Mouse (Mus musculus) hindbrain, embryonic 13.5 days (tissue): ENCODE measurements around the gene Ptms. TPM values are rescaled to one million over a fixed set of nuclear protein-coding genes. Genes with fewer than 3 reads are reported as not detected.

ENCODE experiments used
- ATAC-seq: fragments of 200-750 bp; cut with Nextera tagmentation; 2 replicates; pipeline ENCODE4 v1.8.0; 2017; ENCODE audit warnings: moderate TSS enrichment; ENCODE audit not compliant: low FRiP score
- H3K27ac ChIP-seq: fragments of 300-500 bp; sonication (generic); 2 replicates; pipeline ENCODE4 v1.5.1; 2015; ENCODE audit warnings: inconsistent platforms, mild to moderate bottlenecking, moderate library complexity
- H3K27me3 ChIP-seq: fragments of 300-500 bp; sonication (generic); 2 replicates; pipeline ENCODE4 v1.6.1; 2015; ENCODE audit warnings: mild to moderate bottlenecking, inconsistent platforms
- H3K36me3 ChIP-seq: fragments of 300-500 bp; sonication (generic); 2 replicates; pipeline ENCODE4 v1.6.1; 2015; ENCODE audit warnings: mild to moderate bottlenecking, inconsistent platforms
- H3K4me1 ChIP-seq: fragments of 300-500 bp; sonication (generic); replicated peaks from 2 replicates; pipeline ENCODE4 v1.6.1; 2015; ENCODE audit warnings: inconsistent platforms
- H3K4me2 ChIP-seq: fragments of 300-500 bp; sonication (generic); 2 replicates; pipeline ENCODE4 v1.6.1; 2015; ENCODE audit warnings: inconsistent platforms, mild to moderate bottlenecking, moderate library complexity
- H3K4me3 ChIP-seq: fragments of 300-500 bp; sonication (generic); 2 replicates; pipeline ENCODE4 v1.5.1; 2015; ENCODE audit warnings: mild to moderate bottlenecking, inconsistent platforms
- H3K9ac ChIP-seq: fragments of 300-500 bp; sonication (generic); 2 replicates; pipeline ENCODE4 v1.6.1; 2015; ENCODE audit warnings: mild to moderate bottlenecking, inconsistent platforms
- H3K9me3 ChIP-seq: fragments of 300-500 bp; sonication (generic); 2 replicates; pipeline ENCODE4 v1.6.1; 2016; ENCODE audit warnings: inconsistent platforms
- WGBS: fragments of 180-500 bp; shearing (Covaris S2); methylation state at CpG from one replicate; pipeline ENCODE4 v1.1.7; 2015; 5-methylcytosine and 5-hydroxymethylcytosine counted together
- polyA plus RNA-seq: library from polyadenylated mRNA; unstranded; fragments of >200 nt; fragmentation: Nextera tagmentation; extraction: Ambion mirVana; gene quantifications from 2 replicates; pipeline ENCODE4 v1.2.1, GENCODE M21; 2015

Gene Ptms
- 744 and 801 TPM in 2 replicates for polyA plus RNA-seq

GRCm38 (mm10) chr6:124919695-124920317, at the start of gene Ptms:
TSS of gene Ptms (minus strand) at chr6:124920103.
- no peaks in the 10 kb centered on the region for H3K27me3 ChIP-seq
- H3K9me3 ChIP-seq: no peaks in the 10 kb centered on the region
- H3K4me3 ChIP-seq: peak within 1 kb of the TSS; percentile 93
- ATAC-seq: peak; percentile 85
- peaks cover 48% of the 10 kb centered on the region for H3K4me1 ChIP-seq
- H3K4me2 ChIP-seq: peak within 1 kb of the TSS; percentile 100
- peaks cover 2% of the 10 kb centered on the region for H3K36me3 ChIP-seq
- peak within 1 kb of the TSS; percentile 100 for H3K27ac ChIP-seq
- WGBS: under 1% methylated on average over 13 of the region's 13 CpGs
- peak within 1 kb of the TSS; percentile 100 for H3K9ac ChIP-seq

GRCm38 (mm10) chr6:124967766-124968165, 47.9 kb upstream of the Ptms start:
- Histone ChIP-seq H3K9me3 (no peaks in the 10 kb centered on the region), H3K27me3 (0 out of 2 replicates have a peak, but pooled peaks cover 2% of the 10 kb centered on the region), H3K9ac (no peak overlapping the region), H3K27ac (no peak overlapping the region), H3K4me2 (no peak overlapping the region), H3K4me1 (peaks cover 17% of the 10 kb centered on the region), H3K4me3 (no peak overlapping the region), H3K36me3 (peaks cover 7% of the 10 kb centered on the region)
- no peak for ATAC-seq
- WGBS: 71% methylated on average over 4 of the region's 4 CpGs

- no peak overlapping the region for H3K27ac ChIP-seq
- H3K4me3 ChIP-seq: peak overlapping the region; percentile 78
- no peaks in the 10 kb centered on the region for H3K9me3 ChIP-seq
- H3K4me1 ChIP-seq: peaks cover 17% of the 10 kb centered on the region
- H3K27me3 ChIP-seq: 0 out of 2 replicates have a peak, but pooled peaks cover 2% of the 10 kb centered on the region
- H3K9ac ChIP-seq: peak overlapping the region; percentile 90; the same call in 1 of the 2 replicates
- ATAC-seq: no peak
- 98% methylated on average over 7 of the region's 7 CpGs for WGBS
- peaks cover 16% of the 10 kb centered on the region for H3K36me3 ChIP-seq
- peak overlapping the region; percentile 94 for H3K4me2 ChIP-seq
Observed at GRCm38 (mm10) chr6:124966466-124967118, 46.7 kb upstream of the Ptms start.

- WGBS: 13% methylated on average over 15 of the region's 15 CpGs
- peak overlapping the region; percentile 92 for H3K27ac ChIP-seq
- peaks cover 17% of the 10 kb centered on the region for H3K4me1 ChIP-seq
- peak overlapping the region; percentile 94 for H3K4me2 ChIP-seq
- peak overlapping the region; percentile 90 for H3K9ac ChIP-seq
- 0 out of 2 replicates have a peak, but pooled peaks cover 2% of the 10 kb centered on the region for H3K27me3 ChIP-seq
- peak; percentile 9 for ATAC-seq
- H3K36me3 ChIP-seq: peaks cover 25% of the 10 kb centered on the region
- peak overlapping the region; percentile 78 for H3K4me3 ChIP-seq
- H3K9me3 ChIP-seq: no peaks in the 10 kb centered on the region
Observed at GRCm38 (mm10) chr6:124965747-124966146, 45.8 kb upstream of the Ptms start.

- peak; percentile 94 for ATAC-seq
- H3K27me3 ChIP-seq: no peaks in the 10 kb centered on the region
- under 1% methylated on average over 68 of the region's 68 CpGs for WGBS
Observed at GRCm38 (mm10) chr6:124965088-124965719, 45.3 kb upstream of the Ptms start, which contains the start of gene Cops7a. TSS of gene Cops7a (minus strand) at chr6:124965538.

GRCm38 (mm10) chr6:124964638-124965037, 44.7 kb upstream of the Ptms start:
- no peaks in the 10 kb centered on the region for H3K9me3 ChIP-seq
- peak overlapping the region; percentile 78 for H3K4me3 ChIP-seq
- peak overlapping the region; percentile 90 for H3K9ac ChIP-seq
- H3K4me2 ChIP-seq: peak overlapping the region; percentile 94
- ATAC-seq: peak; percentile 53
- H3K27ac ChIP-seq: peak overlapping the region; percentile 92
- peaks cover 36% of the 10 kb centered on the region for H3K36me3 ChIP-seq
- H3K4me1 ChIP-seq: peaks cover 17% of the 10 kb centered on the region
- H3K27me3 ChIP-seq: no peaks in the 10 kb centered on the region
- 43% methylated on average over 16 of the region's 16 CpGs for WGBS

More at GRCm38 (mm10) chr6:124965088-124965719, 45.3 kb upstream of the Ptms start, which contains the start of gene Cops7a:
- peaks cover 17% of the 10 kb centered on the region for H3K4me1 ChIP-seq
- H3K4me2 ChIP-seq: peak within 1 kb of the TSS; percentile 94
- peaks cover 30% of the 10 kb centered on the region for H3K36me3 ChIP-seq
- H3K27ac ChIP-seq: peak within 1 kb of the TSS; percentile 92
- no peaks in the 10 kb centered on the region for H3K9me3 ChIP-seq
- H3K9ac ChIP-seq: peak within 1 kb of the TSS; percentile 90
- H3K4me3 ChIP-seq: peak within 1 kb of the TSS; percentile 78

GRCm38 (mm10) chr6:124961021-124961420, 41.1 kb upstream of the Ptms start:
- no peak for ATAC-seq
- no peak overlapping the region for H3K4me2 ChIP-seq
- no peaks in the 10 kb centered on the region for H3K27me3 ChIP-seq
- no peaks in the 10 kb centered on the region for H3K9me3 ChIP-seq
- peaks cover 65% of the 10 kb centered on the region for H3K36me3 ChIP-seq
- H3K4me1 ChIP-seq: peaks cover 11% of the 10 kb centered on the region
- WGBS: 95% methylated on average over 12 of the region's 12 CpGs
- H3K9ac ChIP-seq: 0 out of 2 replicates have a peak overlapping the region, but pooled peaks have one; percentile 3
- H3K4me3 ChIP-seq: no peak overlapping the region
- no peak overlapping the region for H3K27ac ChIP-seq

- H3K4me2 ChIP-seq: no peak overlapping the region
- no peaks in the 10 kb centered on the region for H3K27me3 ChIP-seq
- H3K27ac ChIP-seq: no peak overlapping the region
- 94% methylated on average over 13 of the region's 13 CpGs for WGBS
- H3K9ac ChIP-seq: no peak overlapping the region
- peaks cover 76% of the 10 kb centered on the region for H3K36me3 ChIP-seq
- no peak for ATAC-seq
- H3K4me1 ChIP-seq: peaks cover 9% of the 10 kb centered on the region
- H3K9me3 ChIP-seq: no peaks in the 10 kb centered on the region
- H3K4me3 ChIP-seq: no peak overlapping the region
Observed at GRCm38 (mm10) chr6:124959960-124960359, 40.1 kb upstream of the Ptms start.

GRCm38 (mm10) chr6:124958127-124958526, 38.2 kb upstream of the Ptms start:
- 87% methylated on average over 3 of the region's 3 CpGs for WGBS
- no peak overlapping the region for H3K4me2 ChIP-seq
- H3K4me1 ChIP-seq: no peaks in the 10 kb centered on the region
- no peaks in the 10 kb centered on the region for H3K9me3 ChIP-seq
- no peak for ATAC-seq
- H3K4me3 ChIP-seq: no peak overlapping the region
- H3K36me3 ChIP-seq: peaks cover 76% of the 10 kb centered on the region
- H3K9ac ChIP-seq: no peak overlapping the region
- H3K27me3 ChIP-seq: no peaks in the 10 kb centered on the region
- no peak overlapping the region for H3K27ac ChIP-seq

GRCm38 (mm10) chr6:124955212-124955611, 35.3 kb upstream of the Ptms start:
- H3K36me3 ChIP-seq: peaks cover 51% of the 10 kb centered on the region

GRCm38 (mm10) chr6:124953991-124954715, 34.2 kb upstream of the Ptms start:
- no peak overlapping the region for H3K4me3 ChIP-seq
- no peak overlapping the region for H3K4me2 ChIP-seq
- H3K9ac ChIP-seq: no peak overlapping the region
- no peak for ATAC-seq
- no peaks in the 10 kb centered on the region for H3K27me3 ChIP-seq
- no peak overlapping the region for H3K27ac ChIP-seq
- peaks cover 41% of the 10 kb centered on the region for H3K36me3 ChIP-seq
- WGBS: 81% methylated on average over 2 of the region's 2 CpGs
- no peaks in the 10 kb centered on the region for H3K4me1 ChIP-seq
- no peaks in the 10 kb centered on the region for H3K9me3 ChIP-seq

More at GRCm38 (mm10) chr6:124955212-124955611, 35.3 kb upstream of the Ptms start:
- ATAC-seq: no peak
- no peaks in the 10 kb centered on the region for H3K4me1 ChIP-seq
- no peak overlapping the region for H3K4me2 ChIP-seq
- H3K4me3 ChIP-seq: no peak overlapping the region
- no peak overlapping the region for H3K9ac ChIP-seq
- H3K9me3 ChIP-seq: no peaks in the 10 kb centered on the region
- H3K27me3 ChIP-seq: no peaks in the 10 kb centered on the region
- H3K27ac ChIP-seq: no peak overlapping the region
- 97% methylated on average over 4 of the region's 4 CpGs for WGBS

- no peaks in the 10 kb centered on the region for H3K9me3 ChIP-seq
- 89% methylated on average over 3 of the region's 3 CpGs for WGBS
- peaks cover 15% of the 10 kb centered on the region for H3K36me3 ChIP-seq
- H3K4me1 ChIP-seq: no peaks in the 10 kb centered on the region
- no peak for ATAC-seq
- no peak overlapping the region for H3K27ac ChIP-seq
- no peak overlapping the region for H3K4me3 ChIP-seq
- no peak overlapping the region for H3K9ac ChIP-seq
- no peaks in the 10 kb centered on the region for H3K27me3 ChIP-seq
- no peak overlapping the region for H3K4me2 ChIP-seq
Observed at GRCm38 (mm10) chr6:124943526-124943925, 23.6 kb upstream of the Ptms start.
